Mouse (Mus musculus): ENCODE results near the gene Vmn2r7. TPM values are rescaled to one million over a fixed set of nuclear protein-coding genes. Genes with fewer than 3 reads are reported as not detected.
"Not testable (repeated sequence)": the region's sequence is repeated elsewhere in the genome, so short reads cannot be mapped to it uniquely, and the experiment has no call there.

Gene Vmn2r7
- polyA plus RNA-seq (2012; rRNA removed) = not detected in 2 replicates

GRCm38 (mm10) chr3:64844665-64845064 lies at the start of gene Vmn2r7:
TSS of gene Vmn2r7 (minus strand) at chr3:64844765.
- WGBS = 86% methylated on average over 3 of the region's 3 CpGs
- H3K4me1 ChIP-seq (ENCODE audit: control insufficient read depth, insufficient read depth, low read length); DNase-seq: not testable (repeated sequence)

GRCm38 (mm10) chr3:64889725-64890124 lies 45.2 kb upstream of the Vmn2r7 start:
- 55% methylated on average over 1 of the region's 1 CpGs for WGBS
- no peak for TF ChIP-seq POLR2A (IDR thresholded peaks at IDR 0.05; ENCODE audit: borderline replicate concordance, extremely low read depth, low read depth, low read length)
- TF ChIP-seq CTCF (IDR thresholded peaks at IDR 0.05; ENCODE audit: insufficient read depth, low read length) = no peak
- Histone ChIP-seq H3K4me3 (replicated peaks; ENCODE audit: extremely low read depth, low read depth, low read length) (no peak overlapping the region), H3K4me1 (ENCODE audit: control insufficient read depth, insufficient read depth, low read length) (no peaks in the 10 kb centered on the region)
- no peak for DNase-seq

More at GRCm38 (mm10) chr3:64844665-64845064, at the start of gene Vmn2r7:
- not testable (repeated sequence) for H3K4me3 ChIP-seq (replicated peaks; ENCODE audit: extremely low read depth, low read depth, low read length)

DNA sequence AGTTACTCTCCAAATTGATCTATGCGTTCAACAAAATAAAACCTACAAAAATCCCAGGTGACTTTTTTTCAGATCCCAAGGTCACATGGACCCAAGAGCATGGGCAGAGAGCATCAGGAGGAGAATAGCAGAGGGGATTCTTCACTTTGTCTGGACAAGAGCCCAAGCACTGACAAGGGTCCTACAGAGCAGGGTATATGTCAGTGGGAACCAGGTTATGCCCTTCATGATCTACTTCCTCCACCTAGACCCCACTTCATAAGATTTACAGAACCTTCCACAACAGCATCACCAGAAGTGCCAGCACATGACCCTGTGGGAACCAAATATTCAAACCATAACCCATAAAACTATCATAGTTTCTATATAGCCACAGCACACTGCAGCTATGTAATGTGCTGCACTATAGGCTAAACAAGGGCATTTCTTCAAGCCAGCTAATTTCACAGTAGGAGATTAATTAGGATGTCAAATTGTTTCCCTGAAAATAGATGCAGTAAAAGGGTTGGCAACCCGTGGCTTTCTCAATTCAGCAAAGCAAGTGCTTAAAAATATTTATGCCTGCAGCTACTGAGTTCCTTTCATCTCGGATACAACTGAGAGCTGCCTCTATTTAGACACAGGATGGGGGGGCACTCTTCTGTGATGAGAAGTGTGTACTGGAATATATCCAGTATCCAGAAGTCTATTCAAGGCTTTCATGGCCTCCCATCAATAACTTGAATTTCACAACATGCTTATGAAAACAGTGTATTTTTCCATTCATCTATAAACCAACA lies 33.8 kb upstream of the Vmn2r7 start:
- Histone ChIP-seq H3K4me1 (ENCODE audit: control insufficient read depth, insufficient read depth, low read length) (no peaks in the 10 kb centered on the region), H3K4me3 (replicated peaks; ENCODE audit: extremely low read depth, low read depth, low read length) (no peak overlapping the region)
- DNase-seq = no peak
- 57% methylated on average over 3 of the region's 3 CpGs for WGBS
- no peak for TF ChIP-seq CTCF (IDR thresholded peaks at IDR 0.05; ENCODE audit: insufficient read depth, low read length)
- TF ChIP-seq POLR2A (IDR thresholded peaks at IDR 0.05; ENCODE audit: borderline replicate concordance, extremely low read depth, low read depth, low read length) = no peak

DNA sequence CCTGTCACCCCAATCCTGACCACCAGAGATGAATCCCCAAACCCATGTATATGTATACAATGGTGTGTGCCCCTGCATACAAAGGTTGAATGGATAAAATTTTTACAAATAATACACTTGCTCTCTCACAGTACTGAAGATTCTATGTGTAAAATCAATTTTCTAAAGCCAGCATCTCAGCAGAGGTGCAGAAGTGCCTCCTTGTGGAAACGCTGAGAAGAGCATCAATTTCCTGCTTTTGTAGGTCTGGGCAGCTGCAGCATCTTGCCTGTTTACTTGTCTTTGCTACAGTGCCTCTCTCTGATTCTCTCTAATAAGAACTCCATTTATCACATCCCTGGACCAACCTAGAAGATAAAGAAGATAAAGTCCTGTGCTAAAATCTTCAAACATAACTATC lies 32.1 kb upstream of the Vmn2r7 start:
- H3K4me1 ChIP-seq (ENCODE audit: control insufficient read depth, insufficient read depth, low read length) = no peaks in the 10 kb centered on the region
- no peak for TF ChIP-seq POLR2A (IDR thresholded peaks at IDR 0.05; ENCODE audit: borderline replicate concordance, extremely low read depth, low read depth, low read length)
- no peak for TF ChIP-seq CTCF (IDR thresholded peaks at IDR 0.05; ENCODE audit: insufficient read depth, low read length)

GRCm38 (mm10) chr3:64842881-64843280 lies 1.7 kb downstream of the Vmn2r7 start:
- no peak for TF ChIP-seq CTCF (IDR thresholded peaks at IDR 0.05; ENCODE audit: insufficient read depth, low read length)
- no peak for TF ChIP-seq POLR2A (IDR thresholded peaks at IDR 0.05; ENCODE audit: borderline replicate concordance, extremely low read depth, low read depth, low read length)
- no peaks in the 10 kb centered on the region for H3K4me1 ChIP-seq (ENCODE audit: control insufficient read depth, insufficient read depth, low read length)
- H3K4me3 ChIP-seq (replicated peaks; ENCODE audit: extremely low read depth, low read depth, low read length) = no peak overlapping the region
- 81% methylated on average over 2 of the region's 2 CpGs for WGBS
- DNase-seq = no peak

More for the DNA sequence above, 32.1 kb upstream of the Vmn2r7 start:
- DNase-seq = no peak
- WGBS = 53% methylated on average over 1 of the region's 1 CpGs
- H3K4me3 ChIP-seq (replicated peaks; ENCODE audit: extremely low read depth, low read depth, low read length) = no peak overlapping the region

GRCm38 (mm10) chr3:64842299-64842698 lies 2.3 kb downstream of the Vmn2r7 start:
- Histone ChIP-seq H3K4me1 (ENCODE audit: control insufficient read depth, insufficient read depth, low read length) (no peaks in the 10 kb centered on the region), H3K4me3 (replicated peaks; ENCODE audit: extremely low read depth, low read depth, low read length) (no peak overlapping the region)
- peak; percentile 10 for DNase-seq
- TF ChIP-seq CTCF (IDR thresholded peaks at IDR 0.05; ENCODE audit: insufficient read depth, low read length) (peak; percentile 60), POLR2A (IDR thresholded peaks at IDR 0.05; ENCODE audit: borderline replicate concordance, extremely low read depth, low read depth, low read length) (no peak)
- 8% methylated on average over 4 of the region's 4 CpGs for WGBS

- WGBS = 80% methylated on average over 1 of the region's 1 CpGs
- DNase-seq = no peak
- H3K4me1 ChIP-seq (ENCODE audit: control insufficient read depth, insufficient read depth, low read length) = no peaks in the 10 kb centered on the region
- H3K4me3 ChIP-seq (replicated peaks; ENCODE audit: extremely low read depth, low read depth, low read length) = no peak overlapping the region
- TF ChIP-seq CTCF (IDR thresholded peaks at IDR 0.05; ENCODE audit: insufficient read depth, low read length) (no peak), POLR2A (IDR thresholded peaks at IDR 0.05; ENCODE audit: borderline replicate concordance, extremely low read depth, low read depth, low read length) (no peak)
Measured at GRCm38 (mm10) chr3:64831134-64831533, 13.4 kb downstream of the Vmn2r7 start.

DNA sequence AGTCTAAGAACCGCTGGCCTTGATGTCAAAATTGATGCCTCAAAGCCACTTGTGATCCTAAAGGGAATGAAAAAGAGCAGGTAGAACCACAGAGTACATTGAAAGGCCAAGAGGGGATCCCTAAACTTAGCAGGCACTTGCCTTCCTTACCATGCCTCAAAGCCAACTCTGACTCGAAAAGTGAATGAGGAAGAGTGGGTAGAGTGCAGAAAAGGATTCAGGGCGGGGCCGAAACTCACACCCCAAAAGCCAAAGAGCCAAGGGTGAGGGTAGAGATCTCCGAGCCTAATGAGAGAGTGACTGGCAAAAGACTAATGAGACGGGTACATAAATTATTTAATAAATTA lies 53.3 kb downstream of the Vmn2r7 start:
- Histone ChIP-seq H3K4me1 (ENCODE audit: control insufficient read depth, insufficient read depth, low read length) (no peaks in the 10 kb centered on the region), H3K4me3 (replicated peaks; ENCODE audit: extremely low read depth, low read depth, low read length) (no peak overlapping the region)
- 39% methylated on average over 6 of the region's 6 CpGs for WGBS
- DNase-seq = no peak
- TF ChIP-seq CTCF (IDR thresholded peaks at IDR 0.05; ENCODE audit: insufficient read depth, low read length) (no peak), POLR2A (IDR thresholded peaks at IDR 0.05; ENCODE audit: borderline replicate concordance, extremely low read depth, low read depth, low read length) (no peak)

DNA sequence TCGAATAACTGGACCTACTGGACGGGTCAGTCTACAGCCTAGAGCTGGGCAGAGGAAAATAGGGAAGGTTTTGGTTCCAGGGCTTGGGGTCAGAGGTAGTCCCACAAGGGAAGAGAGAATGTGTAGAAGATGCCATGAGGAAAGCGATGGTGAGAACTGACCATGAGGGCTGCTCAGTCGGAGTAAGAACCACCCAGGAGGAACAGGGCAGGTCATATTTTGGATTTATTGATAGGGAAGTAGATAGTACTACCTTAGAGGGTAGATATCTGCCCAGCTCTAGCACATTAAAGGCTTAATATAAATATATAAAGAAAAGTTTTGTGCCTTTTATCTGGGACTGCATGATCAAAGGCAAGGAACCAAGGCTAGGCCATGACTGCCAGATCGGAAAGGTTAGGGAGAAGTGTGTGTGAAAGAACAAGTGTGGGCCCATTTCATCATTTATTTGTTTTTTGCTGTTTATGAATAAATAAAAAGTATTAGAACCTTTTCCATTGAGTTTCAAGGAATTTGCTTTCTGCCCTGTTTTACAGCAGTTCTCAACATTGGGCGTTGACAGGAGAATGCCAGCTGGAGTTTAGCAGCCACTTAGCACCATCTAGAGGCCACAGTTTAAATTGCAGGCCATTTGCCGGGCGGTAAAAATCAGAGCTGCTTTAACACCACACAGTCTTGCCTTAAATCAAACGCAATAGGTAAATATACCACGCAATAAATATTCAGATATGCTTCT lies 53.9 kb downstream of the Vmn2r7 start:
- 50% methylated on average over 10 of the region's 10 CpGs for WGBS
- peak; percentile 48 for DNase-seq
- Histone ChIP-seq H3K4me1 (ENCODE audit: control insufficient read depth, insufficient read depth, low read length) (no peaks in the 10 kb centered on the region), H3K4me3 (replicated peaks; ENCODE audit: extremely low read depth, low read depth, low read length) (no peak overlapping the region)
- TF ChIP-seq CTCF (IDR thresholded peaks at IDR 0.05; ENCODE audit: insufficient read depth, low read length) (peak; percentile 70), POLR2A (IDR thresholded peaks at IDR 0.05; ENCODE audit: borderline replicate concordance, extremely low read depth, low read depth, low read length) (no peak)

DNA sequence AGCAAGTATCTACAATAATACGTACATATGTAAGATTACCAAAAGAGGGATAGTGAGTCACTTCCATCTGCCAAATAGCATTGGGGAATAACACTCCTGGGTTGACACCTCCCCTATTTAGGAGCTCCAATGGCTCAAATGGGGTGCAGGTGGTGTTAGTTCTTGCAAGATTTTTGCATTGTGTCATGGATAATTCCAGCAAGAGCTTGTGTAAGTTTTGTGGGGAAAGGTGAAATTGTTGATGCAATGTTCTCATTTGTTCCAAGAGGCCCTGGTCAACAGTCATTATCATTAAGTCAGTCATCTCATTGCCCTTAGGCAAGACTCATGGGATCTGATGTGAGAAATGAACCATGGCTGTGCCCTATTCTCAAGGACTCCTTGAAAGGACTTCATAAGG lies 61.7 kb downstream of the Vmn2r7 start:
- DNase-seq = no peak
- Histone ChIP-seq H3K4me3 (replicated peaks; ENCODE audit: extremely low read depth, low read depth, low read length) (no peak overlapping the region), H3K4me1 (ENCODE audit: control insufficient read depth, insufficient read depth, low read length) (no peaks in the 10 kb centered on the region)
- no peak for TF ChIP-seq POLR2A (IDR thresholded peaks at IDR 0.05; ENCODE audit: borderline replicate concordance, extremely low read depth, low read depth, low read length)
- no peak for TF ChIP-seq CTCF (IDR thresholded peaks at IDR 0.05; ENCODE audit: insufficient read depth, low read length)
- WGBS = 81% methylated on average over 1 of the region's 1 CpGs
